Mouse (Mus musculus) ES-E14 (cell line): ENCODE results near the gene Drc1. TPM values are rescaled to one million over a fixed set of nuclear protein-coding genes. Genes with fewer than 3 reads are reported as not detected.
A peak's percentile ranks its signal among the peaks of the same experiment; 100 is the strongest.

Experiments
- DNase-seq: peaks from one replicate; pipeline ENCODE4 v3.0.0-alpha.2; 2013; ENCODE audit warnings: low read depth, low spot score
- H3K27ac ChIP-seq: 2 replicates; pipeline ENCODE4 v1.5.1; 2012; ENCODE audit warnings: low read depth, mild to moderate bottlenecking, low read length, moderate library complexity, mixed read lengths; ENCODE audit not compliant: poor library complexity, insufficient read depth, severe bottlenecking
- H3K36me3 ChIP-seq: 2 replicates; pipeline ENCODE4 v1.6.1; 2012; ENCODE audit warnings: mild to moderate bottlenecking, low read length, moderate library complexity, mixed read lengths; ENCODE audit not compliant: control insufficient read depth, poor library complexity, insufficient read depth, severe bottlenecking
- H3K4me1 ChIP-seq, 2 experiments: fragments of 150-350 bp in 1 of 2; sonication (generic) in 1 of 2; 2 replicates each; pipeline ENCODE4 v1.6.1; 2012; ENCODE audit warnings: low read length in 2 of 2, mild to moderate bottlenecking in 1 of 2, mixed read lengths in 1 of 2; ENCODE audit not compliant: control insufficient read depth in 2 of 2, insufficient read depth in 2 of 2, poor library complexity in 1 of 2
- H3K4me3 ChIP-seq, 2 experiments: fragments of 150-350 bp in 1 of 2; sonication (generic) in 1 of 2; 2 replicates each; pipeline ENCODE4 v1.5.1; 2012; ENCODE audit warnings: low read length in 2 of 2, low read depth in 1 of 2, mild to moderate bottlenecking in 1 of 2, mixed read lengths in 1 of 2; ENCODE audit not compliant: insufficient read depth in 1 of 2, poor library complexity in 1 of 2, severe bottlenecking in 1 of 2
- H3K9ac ChIP-seq: 2 replicates; pipeline ENCODE4 v1.6.1; 2012; ENCODE audit warnings: low read depth, mild to moderate bottlenecking, low read length, mixed read lengths; ENCODE audit not compliant: poor library complexity, insufficient read depth, severe bottlenecking
- H3K9me3 ChIP-seq: fragments of 150-350 bp; sonication (generic); 2 replicates; pipeline ENCODE4 v1.6.1; 2012; ENCODE audit warnings: low read depth, mild to moderate bottlenecking, low read length; ENCODE audit not compliant: control insufficient read depth, insufficient read depth
- CHD2 ChIP-seq: IDR thresholded peaks from 2 replicates; pipeline ENCODE4 v1.6.1; 2014; ENCODE audit warnings: mild to moderate bottlenecking, low read depth, low read length, inconsistent platforms
- HCFC1 ChIP-seq: IDR thresholded peaks from 2 replicates; pipeline ENCODE4 v1.6.1; 2012; ENCODE audit warnings: low read length, inconsistent platforms, borderline replicate concordance; ENCODE audit not compliant: insufficient read depth
- MAFK ChIP-seq: IDR thresholded peaks from 2 replicates; pipeline ENCODE4 v1.6.1; 2014; ENCODE audit warnings: mild to moderate bottlenecking, low read depth, low read length, inconsistent platforms; ENCODE audit not compliant: insufficient read depth
- ZC3H11A ChIP-seq: IDR thresholded peaks from 2 replicates; pipeline ENCODE4 v1.6.1; 2012; ENCODE audit warnings: low read depth, mild to moderate bottlenecking, inconsistent platforms, low read length, borderline replicate concordance
- ZNF384 ChIP-seq: IDR thresholded peaks from 2 replicates; pipeline ENCODE4 v1.6.1; 2012; ENCODE audit warnings: low read depth, low read length, inconsistent platforms
- in situ Hi-C, 2 experiments: fragments of 600-800 bp; cut with MboI; formaldehyde crosslinking; loops; one replicate each; pipeline ENCODE4 v1.15.1; 2025; ENCODE audit warnings: low sequenced_read_pairs in 2 of 2, inconsistent platforms in 1 of 2; ENCODE audit not compliant: unreplicated experiment in 2 of 2
- total RNA-seq: library from RNA; depleted of rRNA; stranded (reverse); fragments of 300-350 nt; gene quantifications from 2 replicates; pipeline ENCODE4 v1.2.3, GENCODE M21; 2012

The Drc1 gene
- total RNA-seq, 1 experiment = 0.54 TPM

DNA sequence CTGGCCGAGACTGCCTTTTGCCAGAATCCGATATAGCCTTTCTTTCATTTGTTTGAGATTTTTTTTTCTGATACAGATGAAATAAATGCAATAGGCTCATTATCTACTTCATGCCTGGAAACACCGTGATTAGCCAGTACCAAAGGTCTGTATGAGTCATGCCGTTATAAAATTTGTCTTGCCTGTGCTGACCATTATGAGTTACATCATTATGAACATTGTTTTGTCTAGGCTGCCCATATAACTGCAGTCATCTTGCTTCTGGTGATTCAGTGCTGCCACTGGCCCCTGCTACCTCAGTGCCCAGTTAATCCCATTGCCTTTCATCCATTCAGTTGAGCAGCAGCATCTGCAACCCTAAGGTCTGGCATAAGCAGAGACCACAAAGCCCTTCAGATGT lies 1.7 kb upstream of the Drc1 start:
- Histone ChIP-seq H3K9me3 (no peaks in the 10 kb centered on the region), H3K36me3 (no peaks in the 10 kb centered on the region), H3K4me1 (peaks cover 0 to 10% of the 10 kb centered on the region in 2 experiments; a peak in 2 of 4 replicates), H3K4me3 (no peak overlapping the region), H3K9ac (no peak overlapping the region), H3K27ac (no peak overlapping the region)
- no peak for TF ChIP-seq ZNF384
- no peak for TF ChIP-seq HCFC1
- DNase-seq = no peak
- in situ Hi-C loops = no loop called here

- no peak overlapping the region for H3K9ac ChIP-seq
These were observed 324 bp upstream of the Drc1 start for GRCm38 (mm10) chr5:30280864-30281263.

DNA sequence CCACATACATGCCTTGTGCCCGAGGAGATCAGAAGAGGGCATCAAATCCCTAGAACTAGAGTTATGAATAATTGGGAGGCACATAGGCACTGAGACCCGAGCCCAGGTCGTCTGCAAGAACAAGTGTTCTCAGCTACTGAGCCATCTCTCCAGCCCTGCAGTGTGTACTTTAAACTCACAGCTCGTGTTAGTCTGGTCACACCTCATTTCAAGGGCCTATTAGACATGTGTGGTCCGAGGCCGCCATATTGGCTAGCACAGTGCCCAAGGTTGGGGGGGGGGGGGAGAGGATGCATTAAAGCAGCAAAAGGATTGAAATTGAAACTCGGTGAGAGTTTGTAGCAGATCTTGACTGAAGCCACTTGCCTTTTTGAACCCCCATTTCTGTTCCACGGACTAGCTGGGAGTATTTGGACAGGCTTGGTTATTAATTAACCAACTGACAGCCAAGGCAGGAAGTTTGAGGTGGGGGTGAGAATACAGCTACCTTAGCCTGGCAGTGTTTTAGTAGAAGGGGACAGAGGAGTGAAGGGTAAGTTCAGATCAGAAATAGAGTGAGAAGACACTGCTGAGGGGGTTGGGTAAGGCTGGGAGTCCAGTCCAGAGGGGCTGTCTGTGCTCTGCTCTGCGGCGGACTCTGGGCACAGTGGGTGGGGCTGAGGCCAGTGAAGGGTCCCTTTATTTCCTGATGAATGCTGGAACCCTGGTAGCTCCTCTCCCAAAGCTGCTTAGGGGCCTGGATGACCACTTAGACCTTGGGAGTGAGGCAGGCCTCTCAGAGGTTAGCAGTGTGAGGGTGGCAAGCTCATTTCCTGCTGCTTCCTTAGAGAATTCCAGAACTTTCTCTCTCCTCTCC lies 5.0 kb downstream of the Drc1 start:
- Histone ChIP-seq H3K36me3 (no peaks in the 10 kb centered on the region), H3K27ac (no peak overlapping the region), H3K9ac (no peak overlapping the region), H3K9me3 (no peaks in the 10 kb centered on the region), H3K4me3 (no peak overlapping the region), H3K4me1 (no peaks in the 10 kb centered on the region)
- in situ Hi-C loops = no loop called here
- TF ChIP-seq MAFK (no peak), CHD2 (no peak), ZNF384 (no peak), ZC3H11A (no peak), HCFC1 (no peak)
- no peak for DNase-seq

More at GRCm38 (mm10) chr5:30280864-30281263, 324 bp upstream of the Drc1 start:
- no peak for DNase-seq
- Histone ChIP-seq H3K27ac (no peak overlapping the region), H3K9me3 (no peaks in the 10 kb centered on the region), H3K4me1 (peaks cover 0 to 10% of the 10 kb centered on the region in 2 experiments; a peak in 2 of 4 replicates), H3K4me3 (peak overlapping the region; percentile 41 to 65; a peak in 3 of 4 replicates), H3K36me3 (no peaks in the 10 kb centered on the region)
- TF ChIP-seq ZNF384 = no peak
- in situ Hi-C loops = no loop called here

- Histone ChIP-seq H3K4me1 (no peaks in the 10 kb centered on the region), H3K27ac (no peak overlapping the region), H3K36me3 (no peaks in the 10 kb centered on the region), H3K9ac (no peak overlapping the region), H3K4me3 (no peak overlapping the region), H3K9me3 (no peaks in the 10 kb centered on the region)
- in situ Hi-C loops = no loop called here
- DNase-seq = no peak
- TF ChIP-seq ZNF384 (no peak), ZC3H11A (no peak), CHD2 (no peak), HCFC1 (no peak), MAFK (no peak)
These were observed 6.1 kb downstream of the Drc1 start for GRCm38 (mm10) chr5:30287106-30287882.
